Mouse (Mus musculus) MEL (cell line): ENCODE results near the gene Klhl3. TPM values are rescaled to one million over a fixed set of nuclear protein-coding genes. Genes with fewer than 3 reads are reported as not detected.

Experiments used
- DNase-seq: peaks from one replicate; pipeline ENCODE4 v3.0.0; 2011; ENCODE audit warnings: low read depth, low spot score
- H3K27ac ChIP-seq: 2 replicates; pipeline ENCODE4 v1.5.1; 2012; ENCODE audit warnings: low read depth, mild to moderate bottlenecking, control low read depth, low read length, moderate library complexity; ENCODE audit not compliant: control insufficient read depth
- H3K27me3 ChIP-seq, 2 experiments: fragments of 150-350 bp in 1 of 2; sonication (generic) in 1 of 2; 2 replicates each; pipeline ENCODE4 v1.6.1; 2012; ENCODE audit warnings: low read length in 2 of 2, mild to moderate bottlenecking in 2 of 2, improper control_type of control experiment in 1 of 2, moderate library complexity in 1 of 2; ENCODE audit not compliant: insufficient read depth in 2 of 2, control insufficient read depth in 1 of 2
- H3K36me3 ChIP-seq, 2 experiments: 2 replicates each; pipeline ENCODE4 v1.6.1; 2012 to 2014; ENCODE audit warnings: low read length in 2 of 2, improper control_type of control experiment in 1 of 2, inconsistent platforms in 1 of 2, mild to moderate bottlenecking in 1 of 2; ENCODE audit not compliant: insufficient read depth in 2 of 2, control insufficient read depth in 1 of 2
- H3K4me1 ChIP-seq, 2 experiments: fragments of 150-350 bp in 1 of 2; sonication (generic) in 1 of 2; 2 replicates each; pipeline ENCODE4 v1.6.1; 2012; ENCODE audit warnings: low read length in 2 of 2, improper control_type of control experiment in 1 of 2, mild to moderate bottlenecking in 1 of 2; ENCODE audit not compliant: insufficient read depth in 2 of 2, control insufficient read depth in 1 of 2
- H3K4me3 ChIP-seq, 2 experiments: fragments of 150-350 bp in 1 of 2; sonication (generic) in 1 of 2; 2 replicates each; pipeline ENCODE4 v1.5.1; 2012; ENCODE audit warnings: low read depth in 2 of 2, low read length in 2 of 2, mild to moderate bottlenecking in 2 of 2, moderate library complexity in 2 of 2, control low read depth in 1 of 2, improper control_type of control experiment in 1 of 2; ENCODE audit not compliant: control insufficient read depth in 1 of 2, insufficient read depth in 1 of 2
- H3K79me2 ChIP-seq: 2 replicates; pipeline ENCODE4 v1.6.1; 2012; ENCODE audit warnings: mild to moderate bottlenecking, low read length, moderate library complexity; ENCODE audit not compliant: control insufficient read depth, poor library complexity, insufficient read depth
- H3K9ac ChIP-seq: 2 replicates; pipeline ENCODE4 v1.6.1; 2012; ENCODE audit warnings: low read depth, mild to moderate bottlenecking, control low read depth, low read length, moderate library complexity; ENCODE audit not compliant: control insufficient read depth, poor library complexity, severe bottlenecking
- H3K9me3 ChIP-seq: fragments of 150-350 bp; sonication (generic); replicated peaks from 2 replicates; pipeline ENCODE4 v1.6.1; 2012; ENCODE audit warnings: mild to moderate bottlenecking, low read length, improper control_type of control experiment, moderate library complexity; ENCODE audit not compliant: insufficient read depth
- CHD1 ChIP-seq: IDR thresholded peaks from 2 replicates; pipeline ENCODE4 v1.6.1; 2012; ENCODE audit warnings: low read depth, mild to moderate bottlenecking, inconsistent platforms, low read length, improper control_type of control experiment
- CHD2 ChIP-seq: IDR thresholded peaks from 2 replicates; pipeline ENCODE4 v1.6.1; 2011; ENCODE audit warnings: low read length, improper control_type of control experiment
- CTCF ChIP-seq, 3 experiments: IDR thresholded peaks in 2 of 3; conservative IDR thresholded peaks in 1 of 3; 2 replicates each; pipeline ENCODE4 v1.5.1; 2011 to 2012; ENCODE audit warnings: low read length in 3 of 3, low read depth in 2 of 3, mild to moderate bottlenecking in 2 of 3, improper control_type of control experiment in 1 of 3, inconsistent platforms in 1 of 3, mixed read lengths in 1 of 3, moderate library complexity in 1 of 3; ENCODE audit not compliant: control insufficient read depth in 1 of 3, insufficient read depth in 1 of 3, poor library complexity in 1 of 3, severe bottlenecking in 1 of 3
- E2F4 ChIP-seq: IDR thresholded peaks from 2 replicates; pipeline ENCODE4 v1.6.1; 2011; ENCODE audit warnings: low read depth, low read length, improper control_type of control experiment, borderline replicate concordance
- ELF1 ChIP-seq: IDR thresholded peaks from 2 replicates; pipeline ENCODE4 v1.6.1; 2014; ENCODE audit warnings: low read depth, mild to moderate bottlenecking, inconsistent platforms, low read length, improper control_type of control experiment, moderate library complexity
- EP300 ChIP-seq, 2 experiments: IDR thresholded peaks; 2 replicates each; pipeline ENCODE4 v1.6.1; 2011; ENCODE audit warnings: improper control_type of control experiment in 2 of 2, low read length in 2 of 2, low read depth in 1 of 2, mild to moderate bottlenecking in 1 of 2
- ETS1 ChIP-seq: IDR thresholded peaks from 2 replicates; pipeline ENCODE4 v1.6.1; 2012; ENCODE audit warnings: low read depth, mild to moderate bottlenecking, inconsistent platforms, low read length, improper control_type of control experiment, moderate library complexity
- JUND ChIP-seq: IDR thresholded peaks from 2 replicates; pipeline ENCODE4 v1.6.1; 2011; ENCODE audit warnings: low read depth, mild to moderate bottlenecking, improper control_type of control experiment, low read length
- KAT2A ChIP-seq: conservative IDR thresholded peaks from 2 replicates; pipeline ENCODE4 v1.6.1; 2012; ENCODE audit warnings: low read depth, low read length, improper control_type of control experiment, inconsistent platforms
- MAFK ChIP-seq: IDR thresholded peaks from 2 replicates; pipeline ENCODE4 v1.6.1; 2011; ENCODE audit warnings: low read depth, mild to moderate bottlenecking, low read length, improper control_type of control experiment, borderline replicate concordance
- MAX ChIP-seq: IDR thresholded peaks from 2 replicates; pipeline ENCODE4 v1.6.1; 2011; ENCODE audit warnings: low read length, improper control_type of control experiment
- MAZ ChIP-seq: IDR thresholded peaks from 2 replicates; pipeline ENCODE4 v1.6.1; 2012; ENCODE audit warnings: low read depth, mild to moderate bottlenecking, inconsistent platforms, low read length, improper control_type of control experiment
- SIN3A ChIP-seq: IDR thresholded peaks from 2 replicates; pipeline ENCODE4 v1.6.1; 2012; ENCODE audit warnings: low read length, improper control_type of control experiment, inconsistent platforms
- SMC3 ChIP-seq: IDR thresholded peaks from 2 replicates; pipeline ENCODE4 v1.6.1; 2011; ENCODE audit warnings: low read depth, low read length, improper control_type of control experiment
- TAL1 ChIP-seq: IDR thresholded peaks from 2 replicates; pipeline ENCODE4 v1.6.1; 2012; ENCODE audit warnings: mild to moderate bottlenecking, inconsistent platforms, low read length, moderate library complexity, mixed read lengths
- TBP ChIP-seq: IDR thresholded peaks from 2 replicates; pipeline ENCODE4 v1.8.0; 2011; ENCODE audit warnings: low read depth, low read length, improper control_type of control experiment
- USF1 ChIP-seq: IDR thresholded peaks from 2 replicates; pipeline ENCODE4 v1.6.1; 2014; ENCODE audit warnings: low read depth, mild to moderate bottlenecking, inconsistent platforms, low read length, improper control_type of control experiment, moderate library complexity
- ZNF384 ChIP-seq: IDR thresholded peaks from 2 replicates; pipeline ENCODE4 v1.6.1; 2012; ENCODE audit warnings: low read depth, mild to moderate bottlenecking, inconsistent platforms, low read length, improper control_type of control experiment
- polyA plus RNA-seq, 2 experiments: library from polyadenylated mRNA; stranded (reverse) in 1 of 2; unstranded in 1 of 2; fragments of >175 nt in 1 of 2; fragments of >200 nt in 1 of 2; gene quantifications; 2 replicates each; pipeline versions ENCODE4 v1.2.1 to v1.2.4; 2012; ENCODE audit warnings: low replicate concordance in 2 of 2, low read depth in 1 of 2; ENCODE audit not compliant: insufficient read length in 2 of 2, insufficient read depth in 1 of 2, missing spikeins in 1 of 2
- total RNA-seq: library from RNA; depleted of rRNA; stranded (reverse); fragments of 300-350 nt; gene quantifications from 2 replicates; pipeline ENCODE4 v1.2.3, GENCODE M21; 2012

The Klhl3 gene
- total and polyA plus RNA-seq, 3 experiments, result 0.01 TPM; not detected in 2

GRCm38 (mm10) chr13:58056618-58057017 is 56.8 kb downstream of the Klhl3 start:
- peak; percentile 6 for DNase-seq
- TF ChIP-seq EP300 (IDR thresholded peaks at IDR 0.05; ENCODE audit: low read depth in 1 of 2, low read length in 2 of 2) (no peak), E2F4 (no peak), CTCF (IDR thresholded peaks at IDR 0.05 in 2 of 3, conservative IDR thresholded peaks at IDR 0.05 in 1 of 3; ENCODE audit: control insufficient read depth in 1 of 3, insufficient read depth in 1 of 3, low read depth in 2 of 3, low read length in 3 of 3, poor library complexity in 1 of 3, severe bottlenecking in 1 of 3) (peak; percentile 17 to 41 (median 41))
- Histone ChIP-seq H3K79me2 (no peaks in the 10 kb centered on the region), H3K4me1 (no peaks in the 10 kb centered on the region), H3K9ac (no peak overlapping the region), H3K36me3 (no peaks in the 10 kb centered on the region), H3K27ac (no peak overlapping the region), H3K9me3 (no peaks in the 10 kb centered on the region), H3K4me3 (no peak overlapping the region), H3K27me3 (no peaks in the 10 kb centered on the region)

- Histone ChIP-seq H3K9me3 (no peaks in the 10 kb centered on the region), H3K79me2 (no peaks in the 10 kb centered on the region), H3K4me1 (no peaks in the 10 kb centered on the region), H3K27me3 (no peaks in the 10 kb centered on the region), H3K27ac (no peak overlapping the region), H3K36me3 (no peaks in the 10 kb centered on the region), H3K9ac (no peak overlapping the region), H3K4me3 (no peak overlapping the region)
- TF ChIP-seq SMC3 (no peak), JUND (no peak), CHD2 (no peak), SIN3A (no peak), ELF1 (no peak)
- DNase-seq, result no peak
Measured at GRCm38 (mm10) chr13:58053628-58054027, 59.8 kb downstream of the Klhl3 start.

- no peak for DNase-seq
- Histone ChIP-seq H3K27me3 (no peaks in the 10 kb centered on the region), H3K9ac (no peak overlapping the region), H3K4me3 (no peak overlapping the region), H3K36me3 (no peaks in the 10 kb centered on the region), H3K9me3 (no peaks in the 10 kb centered on the region), H3K79me2 (no peaks in the 10 kb centered on the region), H3K4me1 (no peaks in the 10 kb centered on the region), H3K27ac (no peak overlapping the region)
- TF ChIP-seq CHD1 (no peak), ZNF384 (no peak), MAZ (no peak), MAX (no peak), SIN3A (no peak), MAFK (no peak), JUND (no peak), TAL1 (no peak), SMC3 (no peak), KAT2A (no peak), ETS1 (no peak), TBP (no peak), USF1 (no peak)
Measured at GRCm38 (mm10) chr13:58051654-58052053, 61.7 kb downstream of the Klhl3 start.
